ENCODE assay signal across 10 mouse cellular contexts in the genomic region with DNA sequence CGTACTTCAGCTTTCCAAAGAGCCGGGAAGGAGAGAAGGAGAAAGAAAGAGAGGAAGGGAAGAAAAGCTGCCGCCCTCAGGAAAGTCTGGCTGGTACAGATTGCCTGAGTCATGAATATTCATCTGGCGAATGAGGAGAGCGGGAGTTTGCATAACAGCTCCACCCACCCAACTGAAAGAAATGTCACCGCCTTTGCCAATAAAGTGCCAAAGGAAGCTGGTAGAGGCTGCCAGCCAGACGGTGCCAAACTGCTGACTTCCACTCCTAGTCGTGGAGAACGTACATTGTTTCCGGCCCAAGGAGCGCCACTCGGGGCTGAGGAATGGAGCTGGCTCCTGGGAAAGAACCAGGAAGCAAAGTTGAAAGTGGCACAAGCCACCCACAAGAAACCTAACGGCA. TPM values are rescaled to one million over a fixed set of nuclear protein-coding genes. Genes with fewer than 3 reads are reported as not detected.
DNase-seq lines count a peak whose midpoint lies in the region; ATAC-seq and TF ChIP-seq lines count a peak whose summit lies in the region.
"Had no signal": no experiment of that assay in that cellular context is flagged by ENCODE, and none has a peak within 500 bp of the region (broad histone marks: within the 10 kb centered on the region; RNA-seq: fewer than 3 reads in every experiment).

No protein-coding gene starts in this region.

- 32% methylated on average over 13 of the region's 13 CpGs for WGBS in midbrain, postnatal 0 days

- no peaks in the 10 kb centered on the region for H3K36me3 ChIP-seq in midbrain, postnatal 0 days (ENCODE audit: insufficient read depth, low read length)

- H3K4me3 ChIP-seq in midbrain, postnatal 0 days (ENCODE audit: low read depth, low read length): no peak overlapping the region

- peak; percentile 14 to 64 for DNase-seq in adrenal gland, adult (ENCODE audit: inconsistent age in 2 of 2, low spot score in 1 of 2)
- no peak for DNase-seq in adrenal gland, adult 18-20 months (ENCODE audit: low spot score in 2 of 2)
- DNase-seq in retina, postnatal 1 day: peak; percentile 26
- no peak for DNase-seq in retina, embryonic 14.5 days (ENCODE audit: low spot score)
- peak; percentile 32 to 46 for DNase-seq in heart, postnatal 10 days
- DNase-seq in layer of hippocampus, postnatal 36 days: peak; percentile 85 to 86
- DNase-seq in midbrain, postnatal 0 days (ENCODE audit: low spot score): peak; percentile 88
- no peak for DNase-seq in urinary bladder, postnatal 10 days (ENCODE audit: low spot score)

- H3K4me2 ChIP-seq in midbrain, postnatal 0 days (ENCODE audit: low read depth, low read length, poor library complexity, severe bottlenecking): no peak overlapping the region

- H3K9me3 ChIP-seq in midbrain, postnatal 0 days (ENCODE audit: low read length): no peaks in the 10 kb centered on the region

- no peak overlapping the region for H3K9ac ChIP-seq in midbrain, postnatal 0 days (replicated peaks; ENCODE audit: low read length, poor library complexity, severe bottlenecking)

- intact Hi-C loops in heart, postnatal 10 days (cut with DNase I): no loop called here

- no peaks in the 10 kb centered on the region for H3K4me1 ChIP-seq in midbrain, postnatal 0 days (ENCODE audit: insufficient read depth, low read length)

- no peaks in the 10 kb centered on the region for H3K27me3 ChIP-seq in midbrain, postnatal 0 days (ENCODE audit: insufficient read depth, low read length)

- no peak overlapping the region for H3K27ac ChIP-seq in midbrain, postnatal 0 days (ENCODE audit: low read depth, low read length)
- H3K27ac ChIP-seq: macrophage had no signal

- TF ChIP-seq CTCF in midbrain, postnatal 0 days (IDR thresholded peaks at IDR 0.05): no peak

- 0 out of 2 replicates have a peak, but pooled peaks have one; percentile 23 for ATAC-seq in midbrain, postnatal 0 days (ENCODE audit: low FRiP score)

RNA-seq across cellular contexts. Expression of a gene that starts 15.7 kb away (rescaled TPM):
- total RNA-seq in adrenal gland, adult 18-20 months (2021): not detected
- not detected for total RNA-seq in heart, postnatal 10 days (2021)
- total RNA-seq in layer of hippocampus, postnatal 36 days (2021): 1 to 10 TPM; 1.1 to 1.4 TPM
- total RNA-seq in midbrain, postnatal 0 days (2014; rRNA removed): not detected in 2 replicates
- polyA plus RNA-seq in midbrain, postnatal 0 days (2015; fragmentation: Nextera tagmentation; extraction: Ambion mirVana): 0.19 TPM in 1 of 2 replicates, not detected in the other
- polyA plus RNA-seq: testis, adult 2 months had no signal

Comparison
In these comparisons a context has a peak if more than half of its experiments do, and no peak if none do; other contexts are left out.
1. DNase-seq: peak in adrenal gland, adult (2 of 2), retina, postnatal 1 day (single experiment), heart, postnatal 10 days (2 of 2), layer of hippocampus, postnatal 36 days (2 of 2) and midbrain, postnatal 0 days (single experiment); none in adrenal gland, adult 18-20 months (0 of 2), retina, embryonic 14.5 days (single experiment) and urinary bladder, postnatal 10 days (single experiment).